Mouse (Mus musculus): Measurements from ENCODE around the gene Rnaseh2a.

Rnaseh2a gene

GRCm38 (mm10) chr8:84969241-84970134 lies at the start of gene Rnaseh2a, which contains the start of the genes Gm49661 and Prdx2:
Gene Rnaseh2a, minus strand, starts transcription at chr8:84969767.
Gene Gm49661, minus strand, starts transcription at chr8:84969433.
Gene Prdx2, plus strand, starts transcription at chr8:84969587.
- peak; percentile 76 for DNase-seq

GRCm38 (mm10) chr8:85017209-85017608 lies 47.6 kb upstream of the Rnaseh2a start:
- DNase-seq: no peak

- no peak for DNase-seq
These were observed 47.2 kb upstream of the Rnaseh2a start for GRCm38 (mm10) chr8:85016724-85017123.

- no peak for DNase-seq
These were observed 44.9 kb upstream of the Rnaseh2a start, which contains the start of gene Best2 for GRCm38 (mm10) chr8:85014431-85014830. Gene Best2, minus strand, starts transcription at chr8:85014531.

- DNase-seq: peak; percentile 73
These were observed 43.8 kb upstream of the Rnaseh2a start for GRCm38 (mm10) chr8:85013230-85013840.

- DNase-seq: no peak
These were observed 41.7 kb upstream of the Rnaseh2a start for GRCm38 (mm10) chr8:85011242-85011641.

GRCm38 (mm10) chr8:85007686-85008085 lies 38.1 kb upstream of the Rnaseh2a start:
- no peak for DNase-seq

GRCm38 (mm10) chr8:84997649-84998295 lies 28.2 kb upstream of the Rnaseh2a start:
- peak; percentile 94 for DNase-seq

GRCm38 (mm10) chr8:84996978-84997377 lies 27.4 kb upstream of the Rnaseh2a start:
- DNase-seq: peak; percentile 22

- peak; percentile 38 for DNase-seq
These were observed 26.1 kb upstream of the Rnaseh2a start for GRCm38 (mm10) chr8:84995680-84996079.

GRCm38 (mm10) chr8:84994375-84994774 lies 24.8 kb upstream of the Rnaseh2a start:
- peak; percentile 30 for DNase-seq

- peak; percentile 89 for DNase-seq
These were observed 21.3 kb upstream of the Rnaseh2a start for GRCm38 (mm10) chr8:84990836-84991235.

- DNase-seq: peak; percentile 96
These were observed 20.8 kb upstream of the Rnaseh2a start, which contains the start of gene Hook2 for GRCm38 (mm10) chr8:84990349-84990748. Gene Hook2, plus strand, starts transcription at chr8:84990603.

- DNase-seq: peak; percentile 88
These were observed 20.2 kb upstream of the Rnaseh2a start for GRCm38 (mm10) chr8:84989810-84990209.

- DNase-seq: peak; percentile 76
These were observed 19.8 kb upstream of the Rnaseh2a start for GRCm38 (mm10) chr8:84989311-84989731.

GRCm38 (mm10) chr8:84987903-84988302 lies 18.3 kb upstream of the Rnaseh2a start:
- DNase-seq: peak; percentile 60

- DNase-seq: no peak
These were observed 17.8 kb upstream of the Rnaseh2a start for GRCm38 (mm10) chr8:84987388-84987787.

GRCm38 (mm10) chr8:84986379-84986945 lies 16.9 kb upstream of the Rnaseh2a start:
- DNase-seq: no peak

- peak; percentile 94 for DNase-seq
These were observed 16.3 kb upstream of the Rnaseh2a start for GRCm38 (mm10) chr8:84985684-84986378.

GRCm38 (mm10) chr8:84985049-84985683 lies 15.6 kb upstream of the Rnaseh2a start:
- no peak for DNase-seq

- peak; percentile 67 for DNase-seq
These were observed 14.9 kb upstream of the Rnaseh2a start for GRCm38 (mm10) chr8:84984294-84985048.

All from cerebellum, adult 11-12 months (tissue).